Mouse (Mus musculus): ENCODE data around the gene Olfr1220. TPM values are rescaled to one million over a fixed set of nuclear protein-coding genes. Genes with fewer than 3 reads are reported as not detected.

Olfr1220 gene
- total RNA-seq (2021): not detected

GRCm38 (mm10) chr2:89106735-89107134 lies at the start of gene Olfr1220:
Olfr1220 (minus strand) TSS chr2:89106835.
- intact Hi-C loops (cut with DNase I): no loop called here

DNA sequence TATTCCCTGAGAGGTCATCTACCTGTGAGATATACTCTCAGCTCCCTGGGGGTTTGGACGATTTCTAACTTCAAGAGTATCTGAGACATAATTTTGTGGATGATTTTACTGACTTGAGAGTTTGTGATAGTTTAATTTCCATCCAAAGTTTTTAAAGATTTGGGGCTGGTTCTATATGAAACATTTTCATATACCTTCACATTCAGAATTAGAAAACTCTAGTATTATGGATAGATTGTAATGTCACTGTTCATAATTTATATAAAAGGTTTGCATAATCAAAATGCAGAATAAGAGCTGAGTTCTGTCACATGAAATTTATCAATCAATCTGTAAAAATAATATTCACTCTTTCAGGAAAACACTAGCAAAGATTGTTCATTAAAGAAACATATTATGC lies 44.8 kb upstream of the Olfr1220 start, which contains the start of gene Olfr1223:
Gene Olfr1223 (minus strand): TSS at position 101 of the 400 bp plus-strand sequence.
- no peak for DNase-seq
- intact Hi-C loops (cut with DNase I): no loop called here

More at GRCm38 (mm10) chr2:89106735-89107134, at the start of gene Olfr1220:
- DNase-seq: no peak

DNA sequence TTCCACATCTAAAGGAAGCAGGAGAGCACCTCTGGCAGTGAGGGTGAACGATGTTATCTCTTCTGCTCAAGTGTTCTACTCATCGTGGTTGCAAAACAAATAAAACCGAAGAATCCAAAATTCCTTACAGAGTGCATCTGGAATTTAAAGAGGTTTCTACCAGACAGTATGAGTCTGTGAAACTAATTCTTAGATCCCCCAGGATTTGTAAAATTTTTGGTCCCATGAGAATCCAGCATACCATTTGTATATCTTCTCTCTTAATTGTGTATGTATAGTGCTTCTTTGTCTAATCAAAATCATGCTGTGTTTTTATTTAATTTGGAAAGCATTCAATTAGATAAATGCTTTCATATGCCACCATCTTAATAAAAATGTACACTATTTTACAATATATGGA lies 26.3 kb upstream of the Olfr1220 start, which contains the start of gene Olfr1222:
Gene Olfr1222 (minus strand): TSS at position 101 of the 400 bp plus-strand sequence.
- intact Hi-C loops (cut with DNase I): no loop called here
- no peak for DNase-seq

GRCm38 (mm10) chr2:89117183-89117582 lies 10.5 kb upstream of the Olfr1220 start, which contains the start of gene Olfr1221:
Olfr1221 (minus strand) TSS chr2:89117283.
- intact Hi-C loops (cut with DNase I): no loop called here
- no peak for DNase-seq

- intact Hi-C loops (cut with DNase I): no loop called here
- no peak for DNase-seq
Observed at GRCm38 (mm10) chr2:89105651-89106050, 984 bp downstream of the Olfr1220 start.

DNA sequence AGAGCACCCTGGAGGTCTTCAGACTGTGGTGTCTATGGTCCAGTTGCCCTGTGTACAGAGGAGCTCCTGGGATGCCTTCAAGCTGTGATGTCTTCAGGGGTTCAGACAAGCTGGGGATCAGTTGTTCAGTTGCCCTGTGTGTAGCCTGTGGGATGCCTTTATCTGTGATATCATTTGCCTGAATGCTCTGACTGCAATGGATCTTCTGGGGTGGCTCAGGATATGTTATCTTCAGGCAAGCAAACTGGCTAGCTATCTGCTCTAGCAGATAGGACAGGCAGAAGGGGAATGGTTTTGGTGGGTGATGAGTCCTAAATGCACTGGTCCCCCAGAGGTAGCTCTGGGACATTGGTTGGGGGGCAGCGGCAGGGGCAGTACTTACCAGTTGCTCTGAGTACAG lies 12.8 kb downstream of the Olfr1220 start:
- DNase-seq: no peak
- intact Hi-C loops (cut with DNase I): no loop called here

DNA sequence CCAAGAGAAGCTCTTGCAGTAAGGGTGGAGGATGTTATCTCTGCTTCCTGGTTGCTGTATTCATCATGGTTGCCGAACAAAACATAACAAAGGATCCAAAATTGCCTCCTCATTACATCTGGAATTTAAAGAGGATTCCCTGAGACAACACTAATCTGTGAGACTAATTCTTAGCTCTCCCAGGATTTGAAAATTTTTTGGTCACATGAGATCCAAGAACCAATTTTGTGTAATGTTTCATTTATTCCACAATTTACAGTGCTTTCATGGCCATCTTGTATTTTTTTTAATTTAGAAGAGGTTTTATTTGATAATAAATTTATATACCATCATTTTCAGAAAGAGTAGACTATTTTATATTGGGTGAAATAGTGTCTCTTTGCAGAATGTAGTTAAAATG lies 23.2 kb downstream of the Olfr1220 start, which contains the start of gene Olfr1219:
Gene Olfr1219 (minus strand): TSS at position 101 of the 400 bp plus-strand sequence.
- no peak for DNase-seq

DNA sequence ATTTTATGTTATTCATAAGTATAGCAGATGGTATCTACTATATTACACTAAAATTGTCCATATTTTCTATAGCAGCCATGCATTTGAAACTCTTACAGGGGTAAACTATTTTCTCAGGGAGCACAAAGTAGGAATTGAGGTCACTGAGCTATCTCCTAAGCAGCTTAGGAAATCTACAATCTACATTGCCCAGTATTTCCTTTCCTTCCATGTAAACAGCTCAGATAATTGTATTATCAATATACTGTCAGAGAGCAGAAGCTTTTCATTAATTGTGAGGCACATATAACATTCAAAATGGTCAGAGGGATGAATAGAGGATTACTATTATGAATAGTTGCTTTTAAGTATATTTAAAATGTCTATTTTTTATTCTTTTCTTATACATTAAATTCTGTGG lies 25.1 kb downstream of the Olfr1220 start:
- intact Hi-C loops (cut with DNase I): no loop called here
- no peak for DNase-seq

More for the DNA sequence above, 23.2 kb downstream of the Olfr1220 start, which contains the start of gene Olfr1219:
- intact Hi-C loops (cut with DNase I): no loop called here

DNA sequence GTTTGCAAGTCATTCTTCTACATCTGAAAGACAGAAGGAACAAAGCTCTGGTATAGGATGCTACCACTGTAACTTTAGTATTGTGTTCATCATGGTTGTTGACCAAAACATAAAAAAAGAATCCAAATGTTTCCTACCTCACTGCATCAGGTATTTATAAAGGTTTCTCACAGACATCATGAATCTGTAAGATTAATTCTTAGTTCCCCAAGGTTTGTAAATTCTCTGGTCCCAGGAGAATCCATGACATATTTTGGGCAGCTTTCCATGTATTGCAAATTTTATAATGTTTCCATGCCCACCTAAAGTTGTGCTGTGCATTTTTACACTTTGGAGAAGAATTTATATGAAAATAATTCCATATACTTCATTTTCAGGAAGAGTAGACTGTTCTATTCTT lies 45.5 kb downstream of the Olfr1220 start, which contains the start of gene Olfr1218:
Gene Olfr1218 (minus strand): TSS at position 101 of the 400 bp plus-strand sequence.
- intact Hi-C loops (cut with DNase I): no loop called here
- DNase-seq: no peak

Other genes with a start within 250 kb of the Olfr1220 start
- gene Olfr1206, start 243.6 kb downstream of the Olfr1220 start, total RNA-seq (2021): not detected
- gene Olfr1208, start 204.5 kb downstream of the Olfr1220 start, total RNA-seq (2021): not detected
- gene Olfr1209, start 191.7 kb downstream of the Olfr1220 start, total RNA-seq (2021): not detected
- not detected for gene Olfr1211, start 168.7 kb downstream of the Olfr1220 start, total RNA-seq (2021)
- gene Olfr1212, start 152.9 kb downstream of the Olfr1220 start, total RNA-seq (2021): not detected
- not detected for gene Gm13762, start 126.6 kb downstream of the Olfr1220 start, total RNA-seq (2021)
- not detected for gene Olfr1214, start 114.2 kb downstream of the Olfr1220 start, total RNA-seq (2021)
- not detected for gene Olfr1215, start 99.9 kb downstream of the Olfr1220 start, total RNA-seq (2021)
- gene Olfr1216, start 88.5 kb downstream of the Olfr1220 start, total RNA-seq (2021): not detected
- gene Olfr1217, start 74.8 kb downstream of the Olfr1220 start, total RNA-seq (2021): not detected
- not detected for gene Olfr1218, start 45.6 kb downstream of the Olfr1220 start, total RNA-seq (2021)
- gene Olfr1219, start 23.3 kb downstream of the Olfr1220 start, total RNA-seq (2021): not detected
- gene Olfr1221, start 10.4 kb upstream of the Olfr1220 start, total RNA-seq (2021): not detected
- gene Olfr1222, start 26.2 kb upstream of the Olfr1220 start, total RNA-seq (2021): not detected
- gene Olfr1223, start 44.7 kb upstream of the Olfr1220 start, total RNA-seq (2021): not detected
- gene Olfr1224-ps1, start 57.3 kb upstream of the Olfr1220 start, total RNA-seq (2021): not detected
- not detected for gene Olfr1225, start 67.8 kb upstream of the Olfr1220 start, total RNA-seq (2021)
- not detected for gene Olfr1226, start 93.2 kb upstream of the Olfr1220 start, total RNA-seq (2021)
- not detected for gene Olfr1228, start 147.2 kb upstream of the Olfr1220 start, total RNA-seq (2021)
- gene Olfr1229, start 181.2 kb upstream of the Olfr1220 start, total RNA-seq (2021): not detected
- gene Olfr1230, start 190.4 kb upstream of the Olfr1220 start, total RNA-seq (2021): not detected
- gene Olfr1231, start 200.2 kb upstream of the Olfr1220 start, total RNA-seq (2021): not detected
- gene Olfr1232, start 222.8 kb upstream of the Olfr1220 start, total RNA-seq (2021): not detected
- gene Olfr1233, start 235.6 kb upstream of the Olfr1220 start, total RNA-seq (2021): not detected

All from heart, postnatal 10 days (tissue).